Mouse (Mus musculus): ENCODE measurements around the gene Prdm9.

- no peak for TF ChIP-seq CTCF (IDR thresholded peaks at IDR 0.05; ENCODE audit: low read depth, low read length)
- no peak for TF ChIP-seq POLR2A (IDR thresholded peaks at IDR 0.05; ENCODE audit: borderline replicate concordance, low read depth, low read length)
Observed at GRCm38 (mm10) chr17:15566908-15567307, 2.8 kb upstream of the Prdm9 start.

Data from bone marrow macrophage, adult 2 months (primary cell).